Mouse (Mus musculus): ENCODE measurements around the gene Fads3. TPM values are rescaled to one million over a fixed set of nuclear protein-coding genes. Genes with fewer than 3 reads are reported as not detected.

The Fads3 gene
- polyA plus RNA-seq, 1 experiment from 2014 or later = 9.1 TPM

- ATAC-seq = no peak
- Histone ChIP-seq H3K9ac (replicated peaks) (no peak overlapping the region), H3K27ac (no peak overlapping the region), H3K4me3 (replicated peaks) (no peak overlapping the region), H3K9me3 (no peaks in the 10 kb centered on the region), H3K36me3 (0 out of 2 replicates have a peak, but pooled peaks cover 3% of the 10 kb centered on the region), H3K27me3 (no peaks in the 10 kb centered on the region), H3K4me1 (replicated peaks) (peaks cover 4% of the 10 kb centered on the region), H3K4me2 (replicated peaks) (no peak overlapping the region)
- WGBS = 86% methylated on average over 22 of the region's 22 CpGs
These were observed 14.7 kb downstream of the Fads3 start for GRCm38 (mm10) chr19:10055783-10056660.

- Histone ChIP-seq H3K9ac (replicated peaks) (no peak overlapping the region), H3K27ac (no peak overlapping the region), H3K36me3 (peaks cover 8% of the 10 kb centered on the region), H3K4me1 (replicated peaks) (peaks cover 10% of the 10 kb centered on the region), H3K4me3 (replicated peaks) (no peak overlapping the region), H3K27me3 (no peaks in the 10 kb centered on the region), H3K9me3 (no peaks in the 10 kb centered on the region), H3K4me2 (replicated peaks) (no peak overlapping the region)
- no peak for ATAC-seq
- 94% methylated on average over 3 of the region's 3 CpGs for WGBS
These were observed 15.3 kb downstream of the Fads3 start for GRCm38 (mm10) chr19:10056686-10057085.

GRCm38 (mm10) chr19:10057486-10058351 is 16.4 kb downstream of the Fads3 start:
- Histone ChIP-seq H3K9me3 (no peaks in the 10 kb centered on the region), H3K27me3 (no peaks in the 10 kb centered on the region), H3K4me3 (replicated peaks) (no peak overlapping the region), H3K4me1 (replicated peaks) (peaks cover 10% of the 10 kb centered on the region), H3K4me2 (replicated peaks) (no peak overlapping the region), H3K9ac (replicated peaks) (no peak overlapping the region), H3K27ac (no peak overlapping the region), H3K36me3 (peaks cover 18% of the 10 kb centered on the region)
- ATAC-seq = 0 out of 2 replicates have a peak, but pooled peaks have one; percentile 4
- WGBS = 78% methylated on average over 11 of the region's 11 CpGs

- peaks cover 25% of the 10 kb centered on the region for H3K36me3 ChIP-seq
- no peak overlapping the region for H3K9ac ChIP-seq (replicated peaks)
- WGBS = 89% methylated on average over 1 of the region's 1 CpGs
- no peaks in the 10 kb centered on the region for H3K9me3 ChIP-seq
- no peak overlapping the region for H3K4me3 ChIP-seq (replicated peaks)
- no peak overlapping the region for H3K27ac ChIP-seq
- H3K4me2 ChIP-seq (replicated peaks) = no peak overlapping the region
- peaks cover 10% of the 10 kb centered on the region for H3K4me1 ChIP-seq (replicated peaks)
- no peak for ATAC-seq
- no peaks in the 10 kb centered on the region for H3K27me3 ChIP-seq
These were observed 17.0 kb downstream of the Fads3 start for GRCm38 (mm10) chr19:10058352-10058825.

GRCm38 (mm10) chr19:10058876-10059427 is 17.6 kb downstream of the Fads3 start:
- peaks cover 31% of the 10 kb centered on the region for H3K36me3 ChIP-seq
- H3K4me2 ChIP-seq (replicated peaks) = no peak overlapping the region
- H3K4me1 ChIP-seq (replicated peaks) = peaks cover 10% of the 10 kb centered on the region
- no peak overlapping the region for H3K4me3 ChIP-seq (replicated peaks)
- no peak overlapping the region for H3K9ac ChIP-seq (replicated peaks)
- ATAC-seq = no peak
- WGBS = 49% methylated on average over 9 of the region's 9 CpGs
- H3K9me3 ChIP-seq = no peaks in the 10 kb centered on the region
- no peaks in the 10 kb centered on the region for H3K27me3 ChIP-seq
- no peak overlapping the region for H3K27ac ChIP-seq

- Histone ChIP-seq H3K27ac (peak overlapping the region; percentile 67), H3K9ac (replicated peaks) (no peak overlapping the region), H3K4me3 (replicated peaks) (no peak overlapping the region), H3K36me3 (peaks cover 39% of the 10 kb centered on the region), H3K9me3 (no peaks in the 10 kb centered on the region), H3K4me2 (replicated peaks) (no peak overlapping the region), H3K27me3 (no peaks in the 10 kb centered on the region), H3K4me1 (replicated peaks) (peaks cover 15% of the 10 kb centered on the region)
- 60% methylated on average over 10 of the region's 10 CpGs for WGBS
- ATAC-seq = peak; percentile 66
These were observed 18.7 kb downstream of the Fads3 start for GRCm38 (mm10) chr19:10059911-10060567.

GRCm38 (mm10) chr19:10060783-10061590 is 19.6 kb downstream of the Fads3 start:
- Histone ChIP-seq H3K4me2 (replicated peaks) (no peak overlapping the region), H3K4me3 (replicated peaks) (no peak overlapping the region), H3K9ac (replicated peaks) (no peak overlapping the region), H3K4me1 (replicated peaks) (peaks cover 15% of the 10 kb centered on the region), H3K9me3 (no peaks in the 10 kb centered on the region), H3K27me3 (no peaks in the 10 kb centered on the region), H3K36me3 (peaks cover 49% of the 10 kb centered on the region), H3K27ac (peak overlapping the region; percentile 67)
- ATAC-seq = no peak
- WGBS = 54% methylated on average over 8 of the region's 8 CpGs

GRCm38 (mm10) chr19:10061624-10062023 is 20.3 kb downstream of the Fads3 start:
- Histone ChIP-seq H3K4me2 (replicated peaks) (no peak overlapping the region), H3K9me3 (no peaks in the 10 kb centered on the region), H3K4me1 (replicated peaks) (peaks cover 15% of the 10 kb centered on the region), H3K27ac (peak overlapping the region; percentile 67; the same call in 1 of the 2 replicates), H3K27me3 (no peaks in the 10 kb centered on the region), H3K36me3 (peaks cover 55% of the 10 kb centered on the region), H3K4me3 (replicated peaks) (no peak overlapping the region), H3K9ac (replicated peaks) (no peak overlapping the region)
- 96% methylated on average over 2 of the region's 2 CpGs for WGBS
- ATAC-seq = no peak

- Histone ChIP-seq H3K9ac (replicated peaks) (no peak overlapping the region), H3K27me3 (no peaks in the 10 kb centered on the region), H3K4me1 (replicated peaks) (peaks cover 15% of the 10 kb centered on the region), H3K4me3 (replicated peaks) (no peak overlapping the region), H3K36me3 (peaks cover 62% of the 10 kb centered on the region), H3K9me3 (no peaks in the 10 kb centered on the region), H3K27ac (no peak overlapping the region), H3K4me2 (replicated peaks) (no peak overlapping the region)
- ATAC-seq = no peak
- WGBS = 94% methylated on average over 8 of the region's 8 CpGs
These were observed 20.9 kb downstream of the Fads3 start for GRCm38 (mm10) chr19:10062292-10062691.

- Histone ChIP-seq H3K9ac (replicated peaks) (no peak overlapping the region), H3K27me3 (no peaks in the 10 kb centered on the region), H3K4me3 (replicated peaks) (no peak overlapping the region), H3K4me2 (replicated peaks) (no peak overlapping the region), H3K4me1 (replicated peaks) (peaks cover 15% of the 10 kb centered on the region), H3K27ac (no peak overlapping the region), H3K36me3 (peaks cover 67% of the 10 kb centered on the region), H3K9me3 (no peaks in the 10 kb centered on the region)
- WGBS = 93% methylated on average over 5 of the region's 5 CpGs
- ATAC-seq = no peak
These were observed 21.5 kb downstream of the Fads3 start for GRCm38 (mm10) chr19:10062862-10063261.

Measured in midbrain, embryonic 13.5 days (tissue).